Mouse (Mus musculus): Measurements from ENCODE around the gene Ranbp3.
A peak's percentile ranks its signal among the peaks of the same experiment; 100 is the strongest.
"Not testable (repeated sequence)": the region's sequence is repeated elsewhere in the genome, so short reads cannot be mapped to it uniquely, and the experiment has no call there.

Gene Ranbp3

DNA sequence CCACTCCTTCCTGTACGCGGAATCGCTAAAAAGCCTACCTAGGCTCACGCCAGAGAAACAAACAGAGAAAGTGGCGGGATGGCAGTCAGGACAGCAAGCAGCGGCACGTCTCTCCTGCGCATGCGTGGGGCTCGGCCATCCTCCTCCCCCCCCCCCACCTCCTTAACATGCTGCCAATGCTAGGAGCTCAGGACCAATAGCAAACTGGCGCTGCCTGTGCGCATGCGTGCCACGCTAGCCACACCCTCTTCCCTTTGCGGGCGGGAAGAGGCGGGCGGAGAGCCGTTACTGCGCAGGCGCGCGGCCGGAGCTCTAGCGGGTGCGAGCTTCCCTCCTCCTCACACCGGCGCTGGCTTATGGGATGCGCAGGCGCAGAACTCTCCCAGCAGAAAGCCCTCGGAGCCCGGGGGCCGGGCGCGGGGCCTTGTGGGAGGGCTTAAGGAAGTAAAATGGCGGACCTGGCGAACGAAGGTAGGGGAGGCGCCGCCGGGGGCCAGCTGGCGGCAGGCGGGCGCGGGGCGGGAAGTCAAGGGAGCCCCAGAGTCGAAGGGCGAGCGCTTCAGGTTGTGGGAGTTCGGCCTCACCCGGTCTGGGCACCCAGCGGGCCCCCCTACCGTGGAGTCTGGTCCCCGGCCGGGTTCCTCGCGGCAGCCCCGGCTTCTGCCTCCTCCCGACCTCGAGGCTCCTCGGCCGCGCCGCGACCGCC lies at the start of gene Ranbp3:
TSS of gene Ranbp3 (plus strand) at position 354 of the 706 bp plus-strand sequence.
- DNase-seq, result peak; percentile 100

GRCm38 (mm10) chr17:56625495-56625894 lies 47.6 kb upstream of the Ranbp3 start:
- DNase-seq, result no peak

DNA sequence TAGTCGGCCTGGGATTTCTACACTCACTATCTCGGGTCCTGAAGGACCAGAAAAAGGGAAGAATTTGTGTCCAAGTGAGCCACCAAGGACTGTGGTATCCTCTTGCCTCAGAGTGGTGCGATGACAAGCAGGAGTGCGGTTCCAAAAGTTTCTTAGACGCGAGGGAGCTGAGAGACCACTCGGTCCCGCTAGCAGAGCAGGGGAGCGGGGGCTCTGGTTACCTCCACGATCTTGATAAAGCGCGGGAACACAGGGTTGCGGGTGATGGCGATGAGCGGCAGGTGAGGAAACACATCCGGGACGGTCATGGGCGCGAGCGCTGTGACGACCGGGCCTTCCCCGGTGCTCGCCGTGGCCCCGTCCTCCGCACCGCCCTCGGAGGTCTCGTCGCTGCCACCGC lies 46.8 kb upstream of the Ranbp3 start:
- DNase-seq, result no peak

DNA sequence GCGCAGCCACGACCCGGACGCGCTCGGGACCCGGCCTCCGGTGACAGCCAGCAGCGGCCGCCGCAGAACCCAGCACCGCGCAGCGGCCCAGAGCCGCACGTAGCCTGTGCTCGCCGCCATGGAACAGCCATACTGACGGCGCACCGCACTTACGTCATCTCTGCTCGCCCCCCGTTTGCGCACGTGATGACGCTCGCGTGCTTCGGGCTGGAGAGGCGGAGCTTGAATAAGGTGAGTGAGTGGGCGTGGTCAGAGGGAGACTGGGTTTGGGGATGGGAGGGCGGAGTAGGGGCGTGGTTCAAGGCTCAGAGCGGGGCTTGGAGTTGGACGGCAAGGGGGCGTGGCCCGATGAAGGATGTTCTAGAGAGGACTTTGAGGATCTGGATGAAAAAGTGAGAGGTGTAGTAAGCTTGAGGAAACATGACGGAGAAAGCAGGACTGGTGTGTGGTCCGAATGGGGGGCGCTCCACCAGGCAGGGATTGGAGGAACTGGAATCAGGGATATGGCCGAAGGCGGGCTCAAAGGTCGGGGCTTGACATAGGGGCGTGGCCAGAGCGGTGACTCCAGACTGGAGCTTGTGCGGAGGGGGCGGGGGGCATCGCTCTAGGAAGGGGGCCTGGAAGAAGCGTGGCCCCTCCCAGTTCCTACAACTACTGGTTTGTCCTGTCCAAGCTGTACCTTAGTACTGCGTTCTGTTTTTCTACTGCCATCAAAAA lies 46.2 kb upstream of the Ranbp3 start, which contains the start of gene Lonp1:
TSS of gene Lonp1 (minus strand) at position 134 of the 717 bp plus-strand sequence.
- peak; percentile 98 for DNase-seq

DNA sequence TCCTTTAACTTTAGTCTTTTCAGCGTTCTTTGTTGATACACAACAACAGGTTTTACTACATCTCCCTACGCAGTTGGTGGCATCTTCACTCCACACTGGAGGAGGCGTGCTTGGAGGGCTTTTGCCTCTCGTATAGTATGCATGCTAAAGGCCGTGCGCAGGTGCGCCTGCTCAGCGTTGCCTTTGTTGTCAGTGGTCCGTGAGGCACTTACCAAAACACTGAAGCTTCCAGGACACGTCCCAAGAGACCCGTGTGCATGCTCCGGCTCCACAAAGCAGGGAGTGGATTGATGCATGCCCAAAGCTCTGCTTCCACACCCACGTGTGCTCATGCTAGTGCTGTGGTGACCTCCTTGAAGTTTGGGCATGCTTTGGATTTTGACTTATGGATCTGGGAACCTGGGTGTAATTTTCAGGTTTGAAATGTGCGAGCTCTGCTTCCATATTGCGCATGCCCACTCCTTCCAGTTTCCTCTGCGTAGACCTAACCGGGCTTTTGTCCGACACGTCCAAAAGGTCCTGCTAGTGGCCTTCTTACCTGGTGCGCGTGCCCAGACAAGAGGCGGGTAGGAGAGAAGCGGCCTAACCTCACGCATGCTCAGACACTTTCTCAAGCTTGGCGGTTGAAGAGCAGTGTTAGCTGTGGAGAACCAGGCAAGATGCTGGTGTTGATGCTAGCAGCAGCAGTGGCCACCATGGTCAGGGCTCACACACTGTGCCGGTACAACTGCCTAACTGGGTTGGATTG lies 45.4 kb upstream of the Ranbp3 start, which contains the start of gene Catsperd:
TSS of gene Catsperd (plus strand) at position 614 of the 748 bp plus-strand sequence.
- DNase-seq, result peak; percentile 73

GRCm38 (mm10) chr17:56629800-56630781 lies 43.0 kb upstream of the Ranbp3 start:
- not testable (repeated sequence) for DNase-seq

GRCm38 (mm10) chr17:56631807-56632206 lies 41.3 kb upstream of the Ranbp3 start:
- no peak for DNase-seq

DNA sequence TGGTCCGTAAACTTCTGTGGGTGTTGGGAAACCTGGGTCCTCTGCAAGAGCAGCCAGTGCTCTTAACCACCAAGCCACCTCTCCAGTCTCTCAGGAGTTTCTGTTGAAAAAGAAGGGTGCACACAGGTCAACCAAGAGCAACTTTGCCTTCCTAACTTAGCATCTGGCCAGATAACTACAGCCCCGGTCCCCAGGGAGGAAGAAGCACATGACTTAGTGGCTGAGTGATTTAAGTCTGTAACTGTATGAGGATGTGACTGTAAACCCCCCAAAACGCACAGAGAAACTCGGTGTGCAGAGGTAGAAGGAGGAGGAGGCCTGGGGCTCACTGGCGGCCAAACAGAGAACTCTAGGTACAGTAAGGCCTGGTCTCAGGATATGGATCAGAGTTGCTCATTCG lies 39.1 kb upstream of the Ranbp3 start:
- DNase-seq, result no peak

DNA sequence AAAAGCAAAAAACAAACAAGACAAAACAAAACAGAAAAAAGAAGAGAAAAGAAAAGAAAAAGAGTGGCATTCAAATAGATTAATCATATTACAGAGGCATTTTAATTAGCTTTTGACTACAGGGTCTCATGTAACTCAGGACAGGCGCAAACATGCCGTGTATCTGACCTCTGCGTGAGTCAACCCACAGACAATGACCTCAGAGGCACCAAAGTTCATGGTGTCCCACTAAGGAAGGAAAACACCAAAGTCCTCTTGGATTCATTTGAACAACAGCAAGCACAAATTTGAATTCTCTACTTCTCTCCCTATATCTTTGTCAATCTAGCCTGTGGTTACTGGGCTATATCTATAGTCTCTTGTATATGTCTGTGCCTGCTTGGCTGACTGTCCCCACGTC lies 29.9 kb upstream of the Ranbp3 start:
- no peak for DNase-seq

GRCm38 (mm10) chr17:56647546-56647945 lies 25.5 kb upstream of the Ranbp3 start:
- DNase-seq, result no peak

GRCm38 (mm10) chr17:56651801-56652200 lies 21.3 kb upstream of the Ranbp3 start:
- DNase-seq, result peak; percentile 51

DNA sequence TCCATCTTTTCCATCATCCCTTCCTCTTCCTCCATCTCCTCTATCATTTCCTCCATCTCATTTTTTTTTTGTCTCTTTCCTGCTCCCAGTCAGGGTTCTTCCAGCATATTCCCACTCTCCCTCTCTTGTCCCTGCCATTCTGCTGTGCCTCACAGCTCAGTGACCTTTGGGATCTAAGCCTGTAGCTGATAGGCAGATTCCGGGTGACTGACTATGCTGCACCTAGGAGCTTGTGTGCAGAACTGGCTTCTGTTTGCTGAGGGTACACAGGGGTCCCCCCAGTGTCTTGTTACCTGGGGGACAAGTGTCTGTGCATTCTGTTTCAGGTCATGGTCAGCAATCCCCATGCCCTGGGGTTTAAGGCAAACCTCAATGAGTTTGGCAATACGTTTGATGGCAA lies 18.3 kb upstream of the Ranbp3 start:
- DNase-seq, result no peak

GRCm38 (mm10) chr17:56655311-56655710 lies 17.8 kb upstream of the Ranbp3 start:
- DNase-seq, result no peak

DNA sequence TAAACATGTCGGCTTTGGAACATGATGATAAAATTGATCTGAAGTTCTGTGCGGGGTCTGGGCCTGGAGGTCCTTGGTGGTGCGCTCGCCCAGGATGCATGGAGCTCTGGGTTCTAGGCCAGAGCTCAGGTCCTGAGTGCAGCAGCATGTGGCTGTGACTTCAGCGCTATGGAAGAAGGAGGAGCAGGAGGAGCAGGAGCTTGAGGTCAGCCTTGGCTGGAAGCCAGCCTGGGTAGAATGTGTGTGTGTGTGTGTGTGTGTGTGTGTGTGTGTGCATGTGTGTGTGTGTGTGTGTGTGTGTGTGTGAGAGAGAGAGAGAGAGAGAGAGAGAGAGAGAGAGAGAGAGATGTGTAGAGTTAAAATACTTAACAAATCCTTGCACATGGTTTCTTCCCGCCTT lies 16.9 kb upstream of the Ranbp3 start:
- no peak for DNase-seq

DNA sequence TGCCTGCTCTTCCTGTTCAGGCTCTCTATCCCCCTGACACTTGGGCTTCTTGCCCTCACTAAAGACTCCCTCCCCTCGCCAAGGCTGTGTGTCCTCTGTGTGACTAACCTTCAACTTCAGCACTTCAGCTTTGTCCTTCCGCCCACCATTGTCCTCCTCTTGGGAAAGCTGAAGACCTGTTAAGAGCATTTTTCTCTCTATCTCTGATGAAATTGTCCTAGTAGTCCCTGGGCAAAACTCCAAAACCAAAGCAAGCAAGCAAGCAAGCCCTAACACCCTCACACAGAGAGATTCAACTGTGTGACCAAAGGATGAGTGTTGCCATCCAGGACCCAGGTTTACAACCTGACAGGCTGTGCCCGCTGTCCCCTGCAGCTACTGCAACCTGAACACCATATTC lies 9.4 kb upstream of the Ranbp3 start:
- DNase-seq, result no peak

- DNase-seq, result no peak
These were observed 8.8 kb upstream of the Ranbp3 start for GRCm38 (mm10) chr17:56664333-56664732.

DNA sequence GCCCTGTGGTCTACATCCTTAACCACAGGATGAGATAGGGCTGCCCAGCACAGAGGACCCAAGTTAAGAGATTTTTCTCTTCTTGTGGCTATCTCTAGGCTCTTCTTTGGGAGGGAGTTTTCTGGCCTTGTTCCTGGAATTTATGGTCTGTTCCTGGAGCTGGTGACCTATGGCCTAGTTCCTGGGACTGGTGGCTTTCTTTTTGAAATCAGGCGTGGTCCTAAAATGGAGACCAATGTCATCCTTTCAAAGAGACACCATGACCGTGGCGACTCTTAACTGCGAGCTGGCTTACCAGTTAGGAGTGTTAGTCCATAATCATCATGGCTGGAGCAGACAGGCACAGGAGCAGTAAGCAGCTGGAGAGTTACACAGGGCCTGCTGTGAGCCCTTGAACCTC lies 6.7 kb upstream of the Ranbp3 start:
- no peak for DNase-seq

DNA sequence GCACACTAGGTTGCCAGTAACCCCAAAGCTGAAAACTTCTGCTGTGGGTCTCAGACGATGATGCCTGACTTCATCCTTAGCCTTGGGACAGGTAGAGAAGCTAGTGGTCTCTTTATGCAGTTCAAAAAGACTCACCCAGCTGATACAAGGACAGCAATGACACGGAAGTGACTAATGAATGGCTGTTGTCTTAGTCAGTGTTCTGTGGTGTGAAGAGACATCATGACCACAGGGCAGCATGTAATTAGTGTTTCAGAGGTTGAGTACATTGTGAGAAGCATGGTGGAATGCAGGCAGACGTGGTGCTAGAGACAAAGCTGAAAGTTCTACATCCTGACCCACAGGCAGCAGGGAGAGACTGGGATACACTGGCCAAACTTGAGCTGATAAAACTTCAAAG lies 5.5 kb upstream of the Ranbp3 start:
- DNase-seq, result no peak

DNA sequence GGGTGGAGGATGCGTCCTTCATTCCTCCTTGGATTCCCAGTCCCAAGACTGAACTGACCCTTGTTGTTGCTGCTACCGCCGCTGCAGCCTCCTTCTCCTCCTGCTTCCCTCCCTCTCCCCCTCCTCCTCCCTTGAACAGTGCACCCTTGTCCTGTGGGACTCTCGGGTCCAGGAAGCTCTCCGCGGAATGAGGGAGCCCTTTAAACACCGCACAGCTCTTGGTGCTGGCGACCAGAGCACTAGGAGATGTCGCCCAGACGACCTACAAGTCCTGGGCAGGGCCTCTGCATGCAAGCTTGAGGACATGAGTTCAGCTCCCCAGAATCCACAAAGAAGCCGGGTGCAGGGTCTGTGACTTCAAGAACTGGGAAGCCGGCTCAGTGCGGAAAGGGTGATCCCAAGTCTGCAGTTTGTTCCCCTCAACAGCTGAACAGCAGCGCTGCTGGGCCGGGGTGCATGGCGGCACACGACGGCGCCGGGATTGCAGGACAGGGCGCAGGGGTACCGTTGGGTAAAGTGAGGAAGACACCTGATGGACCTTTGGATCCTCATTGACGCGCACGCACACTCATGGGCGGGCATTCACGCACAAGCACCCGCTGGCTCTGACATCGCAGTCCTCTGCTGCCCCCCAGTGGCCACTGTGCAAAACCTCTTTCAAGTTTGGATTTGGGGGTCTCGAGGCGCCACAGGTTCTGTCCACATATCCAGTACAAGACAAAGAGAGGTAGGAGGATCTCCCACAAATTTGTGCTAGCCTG lies 4.5 kb upstream of the Ranbp3 start:
- DNase-seq, result peak; percentile 86

GRCm38 (mm10) chr17:56669766-56670165 lies 3.3 kb upstream of the Ranbp3 start:
- DNase-seq, result no peak

DNA sequence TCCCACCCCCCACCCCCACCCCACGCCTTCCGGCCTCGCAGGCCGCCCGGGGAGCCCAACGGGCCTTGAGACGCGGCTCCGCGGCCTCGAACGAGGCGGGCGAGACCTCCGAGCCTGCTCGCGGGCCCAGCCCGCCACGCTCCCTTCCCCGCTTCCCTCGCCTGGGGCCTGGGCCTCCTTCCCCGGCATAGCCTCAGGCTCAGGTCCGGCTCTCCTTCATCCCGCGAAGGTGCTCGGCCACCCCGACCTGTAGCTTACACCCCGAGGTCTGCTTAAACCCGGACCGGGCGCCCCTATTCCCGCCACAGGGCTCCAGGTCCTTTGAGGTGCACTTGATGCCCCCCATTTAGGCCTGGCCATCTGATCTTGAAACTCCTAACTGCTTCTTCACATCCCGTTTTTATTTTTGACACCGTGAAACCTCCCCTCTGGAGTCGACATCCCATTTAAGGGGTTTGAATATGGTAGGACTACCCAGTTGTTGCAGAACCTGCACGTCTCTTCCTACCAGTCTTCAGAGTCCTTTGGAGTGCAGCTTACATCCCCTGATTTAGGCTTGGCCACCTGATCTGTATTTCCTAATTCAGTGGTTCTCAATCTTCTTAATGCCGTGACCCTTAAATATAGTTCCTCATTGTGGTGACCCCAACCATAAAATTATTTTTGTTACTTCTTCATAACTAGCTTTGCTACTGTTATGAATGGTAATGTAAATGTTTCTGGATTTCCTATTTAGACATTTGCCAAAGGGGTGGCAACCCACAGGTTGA lies 738 bp downstream of the Ranbp3 start:
- DNase-seq, result no peak

All from kidney, postnatal 14 days (tissue).